Mouse (Mus musculus) left cerebral cortex, postnatal 14 days (tissue): ENCODE measurements around the gene Hvcn1. TPM values are rescaled to one million over a fixed set of nuclear protein-coding genes. Genes with fewer than 3 reads are reported as not detected.
"Not testable (repeated sequence)": the region's sequence is repeated elsewhere in the genome, so short reads cannot be mapped to it uniquely, and the experiment has no call there.

Experiments
- DNase-seq, 2 experiments: peaks; one replicate each; pipeline ENCODE4 v3.0.0; 2021 to 2022; ENCODE audit warnings: low spot score in 2 of 2, mixed read lengths in 1 of 2
- intact Hi-C: fragments of 180-260 bp; cut with DNase I; formaldehyde crosslinking; loops from one replicate; pipeline ENCODE4 v1.15.1; 2025
- total RNA-seq, 2 experiments: library from RNA; stranded (reverse); gene quantifications; 2 replicates each; pipeline ENCODE4 v1.2.3; 2021

The Hvcn1 gene
- total RNA-seq, 2 experiments from 2014 or later = 2.0 to 2.4 TPM

- intact Hi-C loops = no loop called here
- no peak for DNase-seq
Measured at GRCm38 (mm10) chr5:122191269-122192063, 15.1 kb upstream of the Hvcn1 start.

- intact Hi-C loops = no loop called here
- no peak for DNase-seq
Measured at GRCm38 (mm10) chr5:122192347-122192746, 14.3 kb upstream of the Hvcn1 start.

- no peak for DNase-seq
- intact Hi-C loops = no loop called here
Measured at GRCm38 (mm10) chr5:122200872-122201271, 5.7 kb upstream of the Hvcn1 start.

GRCm38 (mm10) chr5:122201904-122202303 is 4.7 kb upstream of the Hvcn1 start:
- intact Hi-C loops = no loop called here
- DNase-seq = no peak

GRCm38 (mm10) chr5:122204180-122204579 is 2.4 kb upstream of the Hvcn1 start:
- no peak for DNase-seq
- intact Hi-C loops = no loop called here

GRCm38 (mm10) chr5:122208909-122209308 is 2.3 kb downstream of the Hvcn1 start:
- no peak for DNase-seq
- intact Hi-C loops = no loop called here

GRCm38 (mm10) chr5:122209591-122210368 is 3.2 kb downstream of the Hvcn1 start:
- intact Hi-C loops = no loop called here
- DNase-seq = no peak

- intact Hi-C loops = no loop called here
- no peak for DNase-seq
Measured at GRCm38 (mm10) chr5:122210890-122211289, 4.3 kb downstream of the Hvcn1 start.

GRCm38 (mm10) chr5:122212125-122212524 is 5.5 kb downstream of the Hvcn1 start:
- intact Hi-C loops = no loop called here
- DNase-seq = no peak

- DNase-seq, intact Hi-C loops: not testable (repeated sequence)
Measured at GRCm38 (mm10) chr5:122212820-122213219, 6.2 kb downstream of the Hvcn1 start.

GRCm38 (mm10) chr5:122213861-122214260 is 7.3 kb downstream of the Hvcn1 start:
- DNase-seq = no peak
- intact Hi-C loops = no loop called here

GRCm38 (mm10) chr5:122217636-122218035 is 11.0 kb downstream of the Hvcn1 start:
- DNase-seq = no peak
- intact Hi-C loops = no loop called here

- no peak for DNase-seq
- intact Hi-C loops = no loop called here
Measured at GRCm38 (mm10) chr5:122218109-122218905, 11.7 kb downstream of the Hvcn1 start.

GRCm38 (mm10) chr5:122218928-122219327 is 12.3 kb downstream of the Hvcn1 start:
- intact Hi-C loops = no loop called here
- no peak for DNase-seq

- no peak for DNase-seq
- intact Hi-C loops = loop anchor here (5.0 kb wide), 1 partner anchor 33 kb away; no protein-coding TSS in a partner anchor
Measured at GRCm38 (mm10) chr5:122219655-122220629, 13.3 kb downstream of the Hvcn1 start.

- intact Hi-C loops = loop anchor here (5.0 kb wide), 1 partner anchor 34 kb away; no protein-coding TSS in a partner anchor
- no peak for DNase-seq
Measured at GRCm38 (mm10) chr5:122221085-122221484, 14.5 kb downstream of the Hvcn1 start.

GRCm38 (mm10) chr5:122224291-122224690 is 17.7 kb downstream of the Hvcn1 start:
- no peak for DNase-seq

GRCm38 (mm10) chr5:122228271-122228765 is 21.7 kb downstream of the Hvcn1 start:
- intact Hi-C loops = no loop called here

More at GRCm38 (mm10) chr5:122224291-122224690, 17.7 kb downstream of the Hvcn1 start:
- intact Hi-C loops = loop anchor here (5.0 kb wide), 1 partner anchor 37 kb away; no protein-coding TSS in a partner anchor

More at GRCm38 (mm10) chr5:122228271-122228765, 21.7 kb downstream of the Hvcn1 start:
- no peak for DNase-seq
